Mouse (Mus musculus) hindbrain, embryonic 14.5 days (tissue): ENCODE results near the gene Tubb4b. TPM values are rescaled to one million over a fixed set of nuclear protein-coding genes. Genes with fewer than 3 reads are reported as not detected.

Source experiments
- ATAC-seq: fragments of 200-750 bp; cut with Nextera tagmentation; 2 replicates; pipeline ENCODE4 v1.8.0; 2017; ENCODE audit warnings: moderate number of reproducible peaks, mild to moderate bottlenecking, moderate TSS enrichment, moderate library complexity; ENCODE audit not compliant: low FRiP score
- DNase-seq: peaks from one replicate; pipeline ENCODE4 v3.0.0-alpha.2; 2015; ENCODE audit warnings: low spot score
- H3K27ac ChIP-seq: fragments of 300-500 bp; sonication (generic); 2 replicates; pipeline ENCODE4 v1.5.1; 2014; ENCODE audit warnings: mild to moderate bottlenecking, moderate library complexity
- H3K27me3 ChIP-seq: fragments of 300-500 bp; sonication (generic); 2 replicates; pipeline ENCODE4 v1.6.1; 2014; ENCODE audit warnings: mild to moderate bottlenecking, low read length, mixed read lengths; ENCODE audit not compliant: control insufficient read depth, insufficient read depth
- H3K36me3 ChIP-seq: fragments of 300-500 bp; sonication (generic); replicated peaks from 2 replicates; pipeline ENCODE4 v1.6.1; 2014; ENCODE audit not compliant: control insufficient read depth, insufficient read depth
- H3K4me1 ChIP-seq: fragments of 300-500 bp; sonication (generic); replicated peaks from 2 replicates; pipeline ENCODE4 v1.6.1; 2014; ENCODE audit warnings: antibody characterized with exemption, low read length, mixed read lengths; ENCODE audit not compliant: control insufficient read depth, insufficient read depth
- H3K4me2 ChIP-seq: fragments of 300-500 bp; sonication (generic); replicated peaks from 2 replicates; pipeline ENCODE4 v1.6.1; 2014; ENCODE audit warnings: mild to moderate bottlenecking, moderate library complexity
- H3K4me3 ChIP-seq: fragments of 300-500 bp; sonication (generic); replicated peaks from 2 replicates; pipeline ENCODE4 v1.5.1; 2014; ENCODE audit warnings: mild to moderate bottlenecking, low read length
- H3K9ac ChIP-seq: fragments of 300-500 bp; sonication (generic); 2 replicates; pipeline ENCODE4 v1.6.1; 2014
- H3K9me3 ChIP-seq: fragments of 300-500 bp; sonication (generic); 2 replicates; pipeline ENCODE4 v1.6.1; 2016; ENCODE audit warnings: low read length; ENCODE audit not compliant: control insufficient read depth
- WGBS: fragments of 180-500 bp; shearing (Covaris S2); extraction: QIAGEN DNeasy Blood & Tissue Kit; methylation state at CpG from one replicate; pipeline ENCODE4 v1.1.7; 2014; 5-methylcytosine and 5-hydroxymethylcytosine counted together
- polyA plus RNA-seq: library from polyadenylated mRNA; unstranded; fragments of >200 nt; fragmentation: Nextera tagmentation; extraction: Ambion mirVana; gene quantifications from 2 replicates; pipeline ENCODE4 v1.2.1, GENCODE M21; 2014

The Tubb4b gene
- 382 and 411 TPM in 2 replicates for polyA plus RNA-seq

GRCm38 (mm10) chr2:25224492-25224765 lies at the start of gene Tubb4b:
Tubb4b (minus strand) TSS chr2:25224702.
- DNase-seq: no peak
- Histone ChIP-seq H3K27ac (peak within 1 kb of the TSS; percentile 95), H3K27me3 (no peaks in the 10 kb centered on the region), H3K4me3 (peak within 1 kb of the TSS; percentile 89), H3K4me1 (peaks cover 18% of the 10 kb centered on the region), H3K36me3 (peaks cover 9% of the 10 kb centered on the region), H3K4me2 (peak within 1 kb of the TSS; percentile 86), H3K9me3 (no peaks in the 10 kb centered on the region), H3K9ac (peak within 1 kb of the TSS; percentile 87)
- 0% methylated on average over 17 of the region's 17 CpGs for WGBS
- ATAC-seq: no peak

DNA sequence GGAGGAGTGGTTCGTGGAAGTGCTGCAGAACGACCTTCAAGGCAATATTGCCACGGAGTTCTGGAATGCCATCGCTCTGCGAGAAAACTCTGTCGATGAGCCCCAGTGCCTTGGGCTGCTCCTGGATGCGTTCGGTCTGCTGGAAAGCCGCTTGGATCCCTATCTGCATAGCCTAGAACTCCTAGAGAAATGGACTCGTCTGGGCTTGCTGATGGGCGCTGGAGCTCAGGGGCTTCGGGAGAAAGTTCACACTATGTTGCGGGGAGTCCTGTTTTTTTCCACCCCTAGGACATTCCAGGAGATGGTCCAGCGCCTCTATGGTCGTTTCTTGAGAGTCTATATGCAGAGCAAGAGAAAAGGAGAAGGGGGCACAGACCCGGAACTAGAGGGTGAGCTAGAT lies 48.5 kb upstream of the Tubb4b start:
- peak overlapping the region; percentile 98 for H3K4me2 ChIP-seq
- H3K4me1 ChIP-seq: peaks cover 19% of the 10 kb centered on the region
- H3K27me3 ChIP-seq: no peaks in the 10 kb centered on the region
- 42% methylated on average over 16 of the region's 16 CpGs for WGBS
- peak overlapping the region; percentile 95 for H3K9ac ChIP-seq
- peaks cover 76% of the 10 kb centered on the region for H3K36me3 ChIP-seq
- no peaks in the 10 kb centered on the region for H3K9me3 ChIP-seq
- peak overlapping the region; percentile 52; the same call in 1 of the 2 replicates for H3K27ac ChIP-seq
- peak overlapping the region; percentile 84 for H3K4me3 ChIP-seq
- ATAC-seq: no peak
- DNase-seq: no peak

- DNase-seq: no peak
- peak overlapping the region; percentile 98 for H3K4me2 ChIP-seq
- H3K4me1 ChIP-seq: peaks cover 21% of the 10 kb centered on the region
- peak; percentile 73 for ATAC-seq
- H3K9ac ChIP-seq: peak overlapping the region; percentile 95
- H3K36me3 ChIP-seq: peaks cover 75% of the 10 kb centered on the region
- under 1% methylated on average over 29 of the region's 29 CpGs for WGBS
- no peaks in the 10 kb centered on the region for H3K9me3 ChIP-seq
- H3K4me3 ChIP-seq: peak overlapping the region; percentile 84
- peak overlapping the region; percentile 52; the same call in 1 of the 2 replicates for H3K27ac ChIP-seq
- no peaks in the 10 kb centered on the region for H3K27me3 ChIP-seq
Observed at GRCm38 (mm10) chr2:25272515-25272914, 48.0 kb upstream of the Tubb4b start.

DNA sequence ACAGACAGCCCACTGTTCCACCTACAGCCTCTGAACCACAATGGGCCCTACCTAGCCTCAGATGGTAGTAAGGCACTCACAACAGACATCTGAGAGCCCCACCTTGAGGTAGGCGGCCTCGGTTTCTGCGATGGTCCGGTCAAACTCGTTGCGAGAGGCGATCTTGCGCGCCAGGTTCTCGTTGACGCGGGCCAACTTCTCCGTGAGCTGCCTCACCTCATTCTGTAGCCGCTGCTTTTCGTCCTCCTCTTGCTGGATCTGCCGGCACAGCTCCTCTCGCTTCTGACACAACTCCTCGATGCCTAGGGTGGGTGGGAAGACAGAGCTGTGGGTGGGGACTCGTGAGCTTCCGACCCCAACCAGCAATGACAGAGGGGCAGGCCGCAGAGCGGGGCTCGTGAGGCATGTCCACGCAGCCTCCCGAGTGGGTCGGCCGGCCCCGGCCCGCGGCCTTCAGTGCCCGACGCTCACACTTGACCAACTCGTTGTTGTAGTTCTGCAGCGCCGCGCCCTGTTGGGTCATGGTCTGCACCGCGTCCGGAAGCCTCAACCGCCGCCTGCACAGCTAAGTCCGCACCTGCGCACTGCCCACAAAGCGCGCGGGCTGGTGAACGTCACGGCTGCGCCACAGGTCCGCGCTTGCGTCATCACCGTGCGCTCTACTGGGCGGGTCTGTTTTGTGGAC lies 47.5 kb upstream of the Tubb4b start, which contains the start of the genes Ssna1 and Anapc2:
TSS of gene Ssna1 (minus strand) at position 612 of the 685 bp plus-strand sequence.
TSS of gene Anapc2 (plus strand) at position 652 of the 685 bp plus-strand sequence.
- no peaks in the 10 kb centered on the region for H3K9me3 ChIP-seq
- peaks cover 26% of the 10 kb centered on the region for H3K4me1 ChIP-seq
- WGBS: 0% methylated on average over 50 of the region's 55 CpGs
- H3K36me3 ChIP-seq: peaks cover 69% of the 10 kb centered on the region
- ATAC-seq (peak; percentile 95), DNase-seq (peak; percentile 99)
- no peaks in the 10 kb centered on the region for H3K27me3 ChIP-seq
- H3K4me3 ChIP-seq: peak within 1 kb of the TSS; percentile 84
- peak within 1 kb of the TSS; percentile 86 for H3K27ac ChIP-seq
- H3K4me2 ChIP-seq: peak within 1 kb of the TSS; percentile 99
- H3K9ac ChIP-seq: peak within 1 kb of the TSS; percentile 95

- Histone ChIP-seq H3K4me1 (peaks cover 54% of the 10 kb centered on the region), H3K9me3 (no peaks in the 10 kb centered on the region), H3K4me2 (peak overlapping the region; percentile 100; the same call in 1 of the 2 replicates), H3K27ac (no peak overlapping the region), H3K9ac (no peak overlapping the region), H3K27me3 (0 out of 2 replicates have a peak, but pooled peaks cover 6% of the 10 kb centered on the region), H3K36me3 (peaks cover 31% of the 10 kb centered on the region), H3K4me3 (no peak overlapping the region)
- ATAC-seq (no peak), DNase-seq (no peak)
- 73% methylated on average over 4 of the region's 4 CpGs for WGBS
Observed at GRCm38 (mm10) chr2:25267746-25268309, 43.3 kb upstream of the Tubb4b start.

DNA sequence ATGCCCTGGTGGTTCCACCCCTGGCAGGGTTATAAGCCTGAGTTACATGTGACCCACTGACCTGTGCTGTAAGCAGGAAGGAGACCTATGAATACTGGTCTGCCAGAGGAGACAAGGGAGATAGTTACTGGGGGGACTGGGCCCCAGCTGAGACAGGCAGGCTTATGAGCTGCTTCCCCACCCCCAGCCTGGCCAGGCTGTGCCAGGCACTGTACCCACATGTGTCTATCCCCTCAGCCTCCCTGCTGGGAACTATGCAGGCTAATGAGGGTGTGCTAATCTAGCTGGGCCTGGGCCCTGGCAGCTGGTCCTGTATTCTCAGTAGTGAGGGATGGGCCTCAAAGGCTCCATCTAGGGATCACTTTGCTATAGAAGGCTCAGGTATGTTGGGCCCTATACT lies 42.7 kb upstream of the Tubb4b start:
- H3K4me3 ChIP-seq: no peak overlapping the region
- no peak for DNase-seq
- peak overlapping the region; percentile 8; the same call in 1 of the 2 replicates for H3K9ac ChIP-seq

GRCm38 (mm10) chr2:25266720-25267119 lies 42.2 kb upstream of the Tubb4b start:
- Histone ChIP-seq H3K4me1 (peaks cover 54% of the 10 kb centered on the region), H3K4me3 (no peak overlapping the region), H3K9me3 (no peaks in the 10 kb centered on the region), H3K9ac (0 out of 2 replicates have a peak overlapping the region, but pooled peaks have one; percentile 44), H3K4me2 (peak overlapping the region; percentile 100), H3K27me3 (0 out of 2 replicates have a peak, but pooled peaks cover 6% of the 10 kb centered on the region), H3K27ac (peak overlapping the region; percentile 65), H3K36me3 (peaks cover 31% of the 10 kb centered on the region)
- ATAC-seq (no peak), DNase-seq (no peak)
- 39% methylated on average over 2 of the region's 2 CpGs for WGBS

More for the DNA sequence above, 42.7 kb upstream of the Tubb4b start:
- Histone ChIP-seq H3K4me2 (peak overlapping the region; percentile 100), H3K36me3 (peaks cover 31% of the 10 kb centered on the region), H3K27me3 (0 out of 2 replicates have a peak, but pooled peaks cover 6% of the 10 kb centered on the region), H3K9me3 (no peaks in the 10 kb centered on the region), H3K27ac (peak overlapping the region; percentile 65; the same call in 1 of the 2 replicates), H3K4me1 (peaks cover 54% of the 10 kb centered on the region)
- ATAC-seq: no peak

DNA sequence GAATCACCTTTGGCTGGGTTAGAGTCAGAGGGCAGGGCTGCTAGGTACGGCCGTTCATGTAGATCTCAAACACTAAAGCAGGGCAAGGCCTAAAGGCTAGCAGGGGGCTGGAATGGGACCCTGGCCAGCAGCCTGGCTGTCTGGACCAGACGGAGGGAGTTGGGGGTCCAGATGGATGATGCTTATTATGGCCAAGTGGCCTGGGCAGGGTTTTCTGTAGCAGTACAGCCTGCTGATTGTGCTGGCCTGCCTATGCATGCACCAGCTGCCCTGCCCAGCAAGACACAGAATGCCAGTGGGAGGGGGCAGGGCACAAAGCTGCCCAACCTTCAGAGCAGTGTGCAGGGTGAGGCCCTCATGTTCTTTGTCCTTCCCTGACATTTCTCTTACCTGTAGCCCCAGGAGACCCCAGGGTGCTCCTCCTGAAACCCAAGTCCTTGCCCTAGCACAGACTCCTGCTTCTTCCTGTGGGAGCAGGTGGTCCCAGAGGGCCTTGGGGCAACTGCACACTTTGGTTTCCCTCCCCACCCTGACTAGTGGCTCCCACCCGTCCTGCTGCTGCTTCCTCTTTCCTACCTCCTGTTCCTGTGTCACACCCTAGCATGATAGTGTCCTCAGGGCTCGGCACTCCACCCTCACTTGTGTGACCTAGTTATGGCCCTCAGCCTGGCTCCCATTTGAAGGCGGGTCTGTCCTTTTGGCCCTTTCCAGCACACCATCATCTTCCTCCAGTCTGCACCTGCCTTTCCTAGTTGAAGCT lies 41.6 kb upstream of the Tubb4b start:
- peak overlapping the region; percentile 18 for H3K4me3 ChIP-seq
- no peaks in the 10 kb centered on the region for H3K9me3 ChIP-seq
- peak overlapping the region; percentile 65 for H3K27ac ChIP-seq
- DNase-seq (no peak), ATAC-seq (no peak)
- 0 out of 2 replicates have a peak, but pooled peaks cover 6% of the 10 kb centered on the region for H3K27me3 ChIP-seq
- H3K4me1 ChIP-seq: peaks cover 48% of the 10 kb centered on the region
- peak overlapping the region; percentile 44 for H3K9ac ChIP-seq
- peaks cover 31% of the 10 kb centered on the region for H3K36me3 ChIP-seq
- H3K4me2 ChIP-seq: peak overlapping the region; percentile 100
- 64% methylated on average over 6 of the region's 6 CpGs for WGBS

GRCm38 (mm10) chr2:25264851-25265250 lies 40.3 kb upstream of the Tubb4b start:
- WGBS: 58% methylated on average over 3 of the region's 3 CpGs
- H3K36me3 ChIP-seq: peaks cover 18% of the 10 kb centered on the region
- H3K27me3 ChIP-seq: 0 out of 2 replicates have a peak, but pooled peaks cover 6% of the 10 kb centered on the region
- no peak for DNase-seq
- H3K4me3 ChIP-seq: peak overlapping the region; percentile 84; the same call in 1 of the 2 replicates
- H3K9me3 ChIP-seq: no peaks in the 10 kb centered on the region
- no peak for ATAC-seq
- H3K27ac ChIP-seq: no peak overlapping the region
- peak overlapping the region; percentile 100 for H3K4me2 ChIP-seq
- H3K9ac ChIP-seq: peak overlapping the region; percentile 46
- H3K4me1 ChIP-seq: peaks cover 45% of the 10 kb centered on the region
